Mouse (Mus musculus): ENCODE results near the gene Camk1g. TPM values are rescaled to one million over a fixed set of nuclear protein-coding genes. Genes with fewer than 3 reads are reported as not detected.

The Camk1g gene
- total RNA-seq (2021) = 0.56 and 0.60 TPM in 2 replicates
- long read RNA-seq, experiment 1 = 0 reads
- long read RNA-seq, experiment 2, partial matches to known transcripts = 0 of 1 reads
- long read RNA-seq, experiment 2, other reads (novel, unspliced or antisense) = 1 of 1 reads

GRCm38 (mm10) chr1:193370096-193370495, at the start of gene Camk1g:
TSS of gene Camk1g (minus strand) at chr1:193370298.
- no peak for DNase-seq

GRCm38 (mm10) chr1:193419168-193419567, 49.1 kb upstream of the Camk1g start:
- DNase-seq = no peak

DNA sequence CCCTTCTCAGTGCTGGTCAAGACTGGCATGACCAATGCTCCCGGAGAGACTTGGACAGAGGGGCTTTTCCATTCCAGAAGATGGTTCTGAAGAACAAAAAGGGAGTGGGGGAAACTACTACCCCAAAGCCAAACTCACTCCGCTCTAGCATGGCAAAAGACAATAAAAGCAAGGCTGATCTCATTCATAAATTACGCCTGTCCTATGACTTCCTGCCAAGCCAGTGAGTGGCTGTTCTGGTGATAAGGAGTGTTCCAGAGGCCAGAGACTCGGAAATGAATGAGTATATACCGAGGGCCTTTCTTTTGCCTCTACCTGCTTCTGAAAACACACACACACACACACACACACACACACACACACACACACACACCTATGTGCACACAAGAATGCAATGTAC, 48.6 kb upstream of the Camk1g start:
- peak; percentile 39 for DNase-seq

GRCm38 (mm10) chr1:193414067-193414466, 44.0 kb upstream of the Camk1g start:
- no peak for DNase-seq

- no peak for DNase-seq
Observed at GRCm38 (mm10) chr1:193413368-193414000, 43.4 kb upstream of the Camk1g start.

- DNase-seq = no peak
Observed at GRCm38 (mm10) chr1:193407487-193407886, 37.4 kb upstream of the Camk1g start.

DNA sequence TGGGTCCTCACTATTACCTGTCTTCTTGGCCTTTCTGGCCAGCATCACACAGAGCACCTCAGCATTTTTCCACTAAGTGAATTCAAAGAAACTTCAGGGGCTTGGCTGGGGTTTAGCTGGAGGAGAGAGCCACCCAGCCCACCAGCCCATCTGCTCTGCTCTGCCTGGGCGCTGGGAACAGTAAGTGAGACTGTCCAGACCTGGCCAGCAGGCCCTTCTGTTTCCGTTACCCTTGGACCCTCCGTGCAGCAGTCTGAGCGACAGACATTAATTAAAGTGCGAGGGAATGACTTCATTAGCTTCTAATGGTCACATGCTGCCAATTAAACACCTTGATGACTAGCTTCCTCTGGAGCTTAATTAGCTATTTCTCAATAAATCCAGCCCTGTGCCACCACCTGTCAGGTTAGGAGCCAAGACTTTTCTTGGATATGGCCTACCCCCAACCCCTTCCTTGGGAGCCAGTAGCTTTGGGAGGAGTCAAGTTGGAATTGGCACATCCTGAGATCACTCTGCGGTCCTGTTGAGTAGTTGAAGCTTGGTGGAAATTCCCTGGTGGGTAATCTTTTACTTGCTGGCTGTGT, 36.1 kb upstream of the Camk1g start:
- DNase-seq = no peak

DNA sequence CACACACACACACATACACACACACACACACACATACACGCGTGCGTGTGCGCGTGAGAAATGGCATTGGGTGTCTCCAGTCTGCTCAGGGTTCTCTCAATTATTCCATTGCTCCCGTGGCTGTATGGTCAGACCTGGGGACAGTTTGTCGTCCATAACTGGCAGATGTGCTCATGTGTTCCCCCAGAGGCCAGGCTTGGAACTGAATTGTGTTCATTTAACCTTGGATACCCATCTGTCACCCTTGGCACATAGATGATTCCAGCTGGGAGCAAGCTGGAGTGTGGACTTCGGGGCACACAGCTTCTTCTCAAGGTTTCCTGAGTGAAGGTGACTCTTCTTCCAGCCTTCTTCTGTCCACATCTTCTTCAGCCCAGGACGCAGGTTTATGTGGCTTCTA, 31.6 kb upstream of the Camk1g start:
- DNase-seq = no peak

DNA sequence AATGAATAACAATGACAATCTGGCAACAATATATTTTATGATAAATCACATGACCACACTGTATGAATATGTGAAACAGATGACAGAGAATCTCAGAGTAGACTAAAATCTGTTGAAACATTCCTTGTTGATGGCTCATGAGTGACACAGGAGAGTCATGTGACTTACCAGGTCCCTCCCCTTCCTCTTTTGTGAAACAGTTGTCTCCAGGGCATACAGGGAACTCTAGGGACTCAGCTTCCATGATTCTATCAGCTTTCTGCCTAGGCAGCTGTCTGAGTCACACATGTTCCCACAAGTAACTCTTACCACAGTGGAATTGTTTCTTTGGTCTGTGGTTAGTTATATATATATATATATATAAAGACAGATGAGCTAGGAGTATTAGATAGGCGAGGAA, 30.2 kb upstream of the Camk1g start:
- DNase-seq = no peak

GRCm38 (mm10) chr1:193398728-193399437, 28.8 kb upstream of the Camk1g start:
- no peak for DNase-seq

DNA sequence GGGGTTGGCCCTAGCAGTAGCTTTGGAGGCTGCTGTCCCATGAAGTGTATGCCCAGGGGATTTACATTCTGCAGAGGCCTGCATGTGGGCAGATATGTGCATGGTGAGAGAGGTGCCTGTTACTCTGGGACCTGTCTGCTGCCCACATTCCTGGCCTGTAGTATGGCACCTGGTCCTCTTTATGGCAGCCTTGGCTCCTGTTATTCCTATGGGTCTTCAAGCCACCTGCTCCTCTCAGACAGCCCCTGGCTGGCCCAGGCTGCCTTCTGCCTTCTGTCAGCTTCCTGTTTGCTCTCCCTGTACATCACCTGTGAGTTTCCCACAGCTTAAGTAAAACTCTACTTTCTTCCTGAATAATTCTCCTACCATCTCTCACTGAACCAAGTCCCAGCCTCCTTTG, 27.0 kb upstream of the Camk1g start:
- no peak for DNase-seq

DNA sequence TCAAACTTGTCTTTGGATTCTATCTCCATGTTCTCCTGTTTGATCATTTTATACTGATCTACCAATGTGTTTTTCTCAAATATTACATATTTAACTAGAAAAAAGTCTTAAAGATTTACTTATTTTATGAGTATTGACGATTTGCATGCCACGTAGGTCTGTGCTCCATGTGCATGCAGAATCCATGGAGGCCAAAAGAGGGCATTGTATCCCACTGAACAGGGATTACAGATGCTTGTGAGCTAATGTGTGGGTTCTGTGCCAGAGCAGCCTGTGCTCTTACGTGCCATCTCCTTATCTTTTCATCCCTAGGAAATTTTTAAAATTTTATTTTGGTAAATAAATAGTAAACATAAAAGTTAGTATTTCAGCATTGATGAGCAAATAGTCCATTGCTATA, 22.2 kb upstream of the Camk1g start:
- DNase-seq = no peak

- DNase-seq = no peak
Observed at GRCm38 (mm10) chr1:193390004-193390403, 19.9 kb upstream of the Camk1g start.

DNA sequence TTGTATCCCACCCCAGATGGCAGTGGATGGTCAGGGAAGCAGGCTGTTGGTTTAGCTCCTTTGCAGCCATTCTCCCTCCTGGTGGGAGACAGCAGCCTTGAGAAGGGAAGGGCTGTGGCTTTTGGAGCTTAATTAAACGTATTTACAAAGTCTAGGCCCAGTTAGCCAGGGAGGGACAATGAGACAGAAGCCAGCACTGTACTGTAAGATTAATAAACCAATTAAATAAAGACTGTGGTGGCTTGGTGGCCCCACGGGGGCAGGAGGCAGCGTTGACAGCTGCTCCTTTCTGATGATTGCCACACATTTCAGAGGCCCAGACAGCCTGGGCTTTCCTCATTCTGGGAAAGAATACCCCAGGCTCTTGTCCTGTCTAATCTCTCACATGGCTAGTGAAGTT, 19.4 kb upstream of the Camk1g start:
- DNase-seq = no peak

DNA sequence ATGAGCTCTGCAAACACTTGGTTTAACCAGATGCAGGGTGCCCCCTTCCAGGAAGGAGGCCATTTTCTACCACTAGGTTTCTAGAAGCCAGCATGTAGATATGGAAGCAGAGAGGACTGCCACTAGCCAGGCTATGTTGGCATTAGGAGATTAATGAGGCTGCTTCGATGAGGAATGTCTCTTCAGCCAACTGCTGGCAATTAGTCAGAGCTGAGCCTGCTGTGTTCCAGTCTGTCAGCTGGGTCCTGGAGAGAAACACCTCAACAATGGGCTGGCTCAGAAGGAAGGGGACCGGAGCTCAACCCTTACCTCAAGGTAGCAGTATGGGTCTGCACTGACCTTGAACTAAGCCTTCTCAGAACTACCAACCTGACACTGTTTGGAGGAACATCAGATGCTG, 17.1 kb upstream of the Camk1g start:
- no peak for DNase-seq

GRCm38 (mm10) chr1:193386136-193386535, 16.0 kb upstream of the Camk1g start:
- DNase-seq = peak; percentile 91

- DNase-seq = peak; percentile 49
Observed at GRCm38 (mm10) chr1:193382841-193383462, 12.9 kb upstream of the Camk1g start.

- DNase-seq = no peak
Observed at GRCm38 (mm10) chr1:193382435-193382834, 12.3 kb upstream of the Camk1g start.

DNA sequence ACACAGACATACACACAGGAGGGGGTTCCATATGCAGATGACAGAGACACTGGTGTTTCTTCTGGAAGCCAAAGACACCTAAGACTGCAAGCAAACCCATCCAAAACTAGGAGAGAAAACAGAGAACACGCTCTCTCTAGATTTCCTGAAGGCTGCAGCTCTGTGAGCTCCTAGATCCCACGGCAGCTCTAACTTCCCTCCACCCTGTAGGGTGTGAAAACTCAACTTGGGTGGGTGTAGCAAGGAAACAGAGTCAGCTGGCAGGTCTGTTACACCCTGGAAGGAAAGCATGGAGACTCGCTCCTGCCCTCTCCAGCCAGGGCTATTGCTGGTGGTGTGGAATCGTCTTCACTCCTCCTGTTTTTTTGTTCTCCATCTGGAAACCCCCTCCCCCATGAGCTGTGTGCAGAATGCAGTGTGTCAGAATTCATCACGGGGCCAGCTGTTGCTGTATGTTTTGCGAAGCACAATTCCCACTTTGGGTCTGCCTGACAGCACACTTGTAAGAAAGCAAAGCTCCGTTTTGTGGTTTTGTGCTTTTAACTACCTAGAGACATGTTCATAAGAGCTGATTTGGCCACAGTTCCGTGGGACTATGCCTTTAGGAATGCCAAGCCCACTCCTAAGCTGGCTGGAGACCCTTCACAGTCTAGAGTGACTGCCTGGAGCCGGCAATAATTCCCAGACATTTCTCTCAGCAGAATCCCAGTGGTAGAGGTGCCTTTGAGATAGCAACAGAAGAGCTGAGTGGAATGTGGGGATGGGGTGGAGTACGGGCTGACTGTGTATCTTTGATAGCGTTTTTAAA, 11.7 kb upstream of the Camk1g start:
- DNase-seq = no peak

DNA sequence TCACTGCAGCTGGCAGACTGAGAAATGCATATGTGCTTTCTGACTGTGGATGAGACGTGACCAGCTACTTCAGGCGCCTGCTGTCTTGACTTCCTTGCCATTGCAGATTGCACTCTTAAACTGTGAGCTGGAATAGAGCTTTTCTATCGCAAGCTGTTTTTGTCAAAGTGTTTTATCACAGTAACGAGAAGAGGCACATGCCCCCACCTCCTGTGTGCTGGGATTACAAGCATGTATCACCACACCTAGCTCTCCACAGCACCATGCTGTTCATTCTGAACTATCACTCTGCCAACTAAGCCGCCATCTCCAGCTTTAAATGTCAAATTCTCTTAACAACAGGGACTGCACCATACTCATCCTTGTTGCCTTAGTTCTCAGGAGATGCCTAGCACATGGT, 10.8 kb upstream of the Camk1g start:
- no peak for DNase-seq

DNA sequence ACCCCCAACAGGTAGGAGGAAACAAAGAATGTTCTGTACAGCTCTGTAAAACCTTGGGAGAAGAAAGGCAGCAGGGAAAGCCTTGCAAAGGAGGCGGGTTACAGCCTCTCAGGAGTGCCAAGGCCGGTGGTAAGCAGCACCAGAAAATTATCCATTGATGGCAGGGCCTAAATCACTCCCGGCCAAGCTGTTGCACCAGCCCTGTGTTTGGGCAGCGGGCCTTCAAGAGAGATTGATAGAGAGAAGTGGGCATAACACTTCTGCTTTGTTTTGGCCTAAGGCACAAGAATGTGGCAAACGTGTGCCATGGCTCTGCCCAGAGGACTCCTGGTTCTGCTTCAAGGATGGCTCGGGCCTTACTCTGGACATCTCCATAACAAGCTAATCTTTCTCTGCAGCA, 9.5 kb upstream of the Camk1g start:
- peak; percentile 16 for DNase-seq

GRCm38 (mm10) chr1:193376478-193377134, 6.5 kb upstream of the Camk1g start:
- DNase-seq = peak; percentile 58
